Mouse (Mus musculus) urinary bladder, adult 2 months (tissue): ENCODE results near the gene Nrip3. TPM values are rescaled to one million over a fixed set of nuclear protein-coding genes. Genes with fewer than 3 reads are reported as not detected.

ENCODE experiments used
- polyA plus RNA-seq: library from polyadenylated mRNA; depleted of rRNA; stranded (reverse); fragments of >200 nt; gene quantifications from 2 replicates; pipeline ENCODE4 v1.2.3, GENCODE M21; 2012; rRNA removed

Gene Nrip3
- polyA plus RNA-seq, 1 experiment: 0.18 TPM

Other genes with a start within 250 kb of the Nrip3 start
- gene St5, start 78.4 kb downstream of the Nrip3 start, polyA plus RNA-seq: 40.5 and 42.3 TPM in 2 replicates
- 27.0 and 30.8 TPM in 2 replicates for gene Akip1, start 78.3 kb downstream of the Nrip3 start, polyA plus RNA-seq
- gene BC051019, start 58.2 kb downstream of the Nrip3 start, polyA plus RNA-seq: 14.3 and 18.2 TPM in 2 replicates
- gene Ascl3, start 50.3 kb downstream of the Nrip3 start, polyA plus RNA-seq: 0.15 and 0.17 TPM in 2 replicates
- gene Tmem9b, start 29.1 kb downstream of the Nrip3 start, polyA plus RNA-seq: 44.5 and 52.9 TPM in 2 replicates
- gene Scube2, start 83.7 kb upstream of the Nrip3 start, polyA plus RNA-seq: 7.4 and 16.3 TPM in 2 replicates
- 63.8 and 75.8 TPM in 2 replicates for gene Dennd5a, start 178.4 kb upstream of the Nrip3 start, polyA plus RNA-seq
- gene Tmem41b, start 204.9 kb upstream of the Nrip3 start, polyA plus RNA-seq: 33.3 and 35.0 TPM in 2 replicates
- gene Ipo7, start 236.2 kb upstream of the Nrip3 start, polyA plus RNA-seq: 31.9 and 38.2 TPM in 2 replicates